Mouse (Mus musculus) frontal cortex, postnatal 10 days (tissue): ENCODE data around the gene Tatdn3.

Source experiments
- DNase-seq, 2 experiments: peaks; one replicate each; pipeline ENCODE4 v3.0.0; 2022; ENCODE audit warnings: low spot score in 2 of 2, mixed read lengths in 1 of 2

Tatdn3 gene

GRCm38 (mm10) chr1:191075199-191075883, 12.6 kb upstream of the Tatdn3 start:
- DNase-seq: peak in 1 of 2 experiments; percentile 40

- DNase-seq: no peak
Observed at GRCm38 (mm10) chr1:191073486-191073885, 10.8 kb upstream of the Tatdn3 start.

GRCm38 (mm10) chr1:191073001-191073400, 10.3 kb upstream of the Tatdn3 start:
- DNase-seq: no peak

- DNase-seq: no peak
Observed at GRCm38 (mm10) chr1:191072329-191072913, 9.7 kb upstream of the Tatdn3 start.

GRCm38 (mm10) chr1:191071613-191072012, 8.9 kb upstream of the Tatdn3 start:
- no peak for DNase-seq

GRCm38 (mm10) chr1:191070259-191070658, 7.5 kb upstream of the Tatdn3 start:
- DNase-seq: no peak

- no peak for DNase-seq
Observed at GRCm38 (mm10) chr1:191068377-191068776, 5.6 kb upstream of the Tatdn3 start.

GRCm38 (mm10) chr1:191065188-191065587, 2.5 kb upstream of the Tatdn3 start:
- no peak for DNase-seq

GRCm38 (mm10) chr1:191064535-191064934, 1.8 kb upstream of the Tatdn3 start:
- no peak for DNase-seq

- no peak for DNase-seq
Observed at GRCm38 (mm10) chr1:191063700-191064099, 968 bp upstream of the Tatdn3 start.

GRCm38 (mm10) chr1:191062241-191062780, 421 bp downstream of the Tatdn3 start:
- no peak for DNase-seq

- no peak for DNase-seq
Observed at GRCm38 (mm10) chr1:191057461-191057860, 5.3 kb downstream of the Tatdn3 start.

GRCm38 (mm10) chr1:191055533-191055873, 7.2 kb downstream of the Tatdn3 start:
- no peak for DNase-seq

- DNase-seq: no peak
Observed at GRCm38 (mm10) chr1:191054870-191055532, 7.7 kb downstream of the Tatdn3 start.

GRCm38 (mm10) chr1:191053555-191053954, 9.2 kb downstream of the Tatdn3 start:
- DNase-seq: no peak

GRCm38 (mm10) chr1:191046231-191046824, 16.4 kb downstream of the Tatdn3 start:
- DNase-seq: no peak

GRCm38 (mm10) chr1:191045264-191045663, 17.5 kb downstream of the Tatdn3 start:
- DNase-seq: no peak

- DNase-seq: no peak
Observed at GRCm38 (mm10) chr1:191042688-191043087, 20.0 kb downstream of the Tatdn3 start.

- DNase-seq: no peak
Observed at GRCm38 (mm10) chr1:191042106-191042505, 20.6 kb downstream of the Tatdn3 start.

- DNase-seq: no peak
Observed at GRCm38 (mm10) chr1:191041352-191041751, 21.4 kb downstream of the Tatdn3 start.

GRCm38 (mm10) chr1:191037999-191038398, 24.7 kb downstream of the Tatdn3 start:
- no peak for DNase-seq

- no peak for DNase-seq
Observed at GRCm38 (mm10) chr1:191036554-191037334, 26.0 kb downstream of the Tatdn3 start, which contains the start of gene Spata45. TSS of gene Spata45 (plus strand) at chr1:191036639.
